Comparison of ENCODE assay signal across 8 mouse cellular contexts in the genomic region with DNA sequence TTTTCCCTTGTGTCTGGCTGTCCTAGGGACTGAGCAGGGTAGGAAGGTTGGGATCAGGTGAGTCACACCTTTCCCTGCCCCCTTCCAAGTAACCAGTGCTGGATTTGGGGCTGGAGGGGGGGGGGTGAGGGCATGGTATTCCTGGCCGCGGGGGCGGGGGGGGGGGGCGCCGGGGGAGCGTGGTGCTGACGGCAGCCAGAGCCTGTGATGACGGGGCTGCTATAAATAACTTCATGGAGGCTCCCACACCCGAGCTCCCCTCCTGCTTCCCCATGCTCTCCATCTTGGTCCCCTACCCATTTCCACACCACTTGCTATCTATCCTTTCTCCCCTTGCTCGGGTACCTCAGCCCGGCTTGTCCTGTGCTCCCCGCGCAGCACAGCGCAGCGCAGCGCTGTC. TPM values are rescaled to one million over a fixed set of nuclear protein-coding genes. Genes with fewer than 3 reads are reported as not detected.
DNase-seq lines count a peak whose midpoint lies in the region; ATAC-seq and TF ChIP-seq lines count a peak whose summit lies in the region.

No protein-coding gene starts in this region.

- H3K4me1 ChIP-seq in heart, adult 2 months (ENCODE audit: control insufficient read depth, insufficient read depth, low read length): no peaks in the 10 kb centered on the region; the same call in 1 of the 2 replicates
- H3K4me1 ChIP-seq in cortical plate, adult 2 months (ENCODE audit: control insufficient read depth, insufficient read depth, low read length): peaks cover 6% of the 10 kb centered on the region
- H3K4me1 ChIP-seq in heart, postnatal 0 days (ENCODE audit: control insufficient read depth, insufficient read depth): peaks cover 47% of the 10 kb centered on the region
- peaks cover 97% of the 10 kb centered on the region for H3K4me1 ChIP-seq in liver, embryonic 13.5 days (replicated peaks)

- no peaks in the 10 kb centered on the region for H3K36me3 ChIP-seq in heart, adult 2 months (ENCODE audit: control insufficient read depth, insufficient read depth, low read length)
- H3K36me3 ChIP-seq in heart, postnatal 0 days (replicated peaks; ENCODE audit: control insufficient read depth, insufficient read depth, low read length): 0 out of 2 replicates have a peak, but pooled peaks cover 4% of the 10 kb centered on the region
- H3K36me3 ChIP-seq in liver, embryonic 13.5 days: 0 out of 2 replicates have a peak, but pooled peaks cover 4% of the 10 kb centered on the region

- no peaks in the 10 kb centered on the region for H3K9me3 ChIP-seq in heart, postnatal 0 days (replicated peaks; ENCODE audit: control insufficient read depth, low read length)
- no peaks in the 10 kb centered on the region for H3K9me3 ChIP-seq in liver, embryonic 13.5 days (replicated peaks)

- WGBS in heart, adult 2 months: 21% methylated on average over 16 of the region's 16 CpGs
- WGBS in heart, postnatal 0 days: 14% methylated on average over 13 of the region's 16 CpGs
- 37% methylated on average over 14 of the region's 16 CpGs for WGBS in liver, embryonic 13.5 days (ENCODE audit: insufficient replicate concordance)

- intact Hi-C loops in heart, adult 2 months (cut with DNase I): no loop called here
- intact Hi-C loops in heart, postnatal 25 days (cut with DNase I): no loop called here

- no peak for DNase-seq in heart, adult 2 months
- no peak for DNase-seq in heart, postnatal 25 days (ENCODE audit: low spot score)
- peak; percentile 57 for DNase-seq in heart, postnatal 0 days (ENCODE audit: low spot score)
- no peak for DNase-seq in liver, embryonic 13.5 days
- no peak for DNase-seq in frontal cortex, postnatal 36 days (ENCODE audit: low spot score in 2 of 2)
- no peak for DNase-seq in spleen, postnatal 10 days (ENCODE audit: low spot score in 2 of 2)
- DNase-seq in right cerebral cortex, adult 18-20 months: no peak

- peak overlapping the region; percentile 72 for H3K27ac ChIP-seq in heart, adult 2 months
- H3K27ac ChIP-seq in cortical plate, adult 2 months (ENCODE audit: insufficient read depth, low read length): peak overlapping the region; percentile 78; the same call in 1 of the 2 replicates
- peak overlapping the region; percentile 79 for H3K27ac ChIP-seq in heart, postnatal 0 days (ENCODE audit: low read depth)
- no peak overlapping the region for H3K27ac ChIP-seq in liver, embryonic 13.5 days

- peak overlapping the region; percentile 31 for H3K4me3 ChIP-seq in heart, adult 2 months
- peak overlapping the region; percentile 59 for H3K4me3 ChIP-seq in cortical plate, adult 2 months (ENCODE audit: insufficient read depth, low read length)
- peak overlapping the region; percentile 32 for H3K4me3 ChIP-seq in heart, postnatal 0 days (ENCODE audit: low read depth, low read length)
- no peak overlapping the region for H3K4me3 ChIP-seq in liver, embryonic 13.5 days (replicated peaks)

- no peaks in the 10 kb centered on the region for H3K27me3 ChIP-seq in heart, adult 2 months (ENCODE audit: control insufficient read depth, insufficient read depth, low read length)
- H3K27me3 ChIP-seq in heart, postnatal 0 days (ENCODE audit: control insufficient read depth, insufficient read depth, low read length): no peaks in the 10 kb centered on the region
- H3K27me3 ChIP-seq in liver, embryonic 13.5 days: peaks cover 34% of the 10 kb centered on the region

- TF ChIP-seq CTCF in heart, adult 2 months (IDR thresholded peaks at IDR 0.05): no peak
- TF ChIP-seq CTCF in cortical plate, adult 2 months (IDR thresholded peaks at IDR 0.05; ENCODE audit: extremely low read depth, insufficient read depth, low read length): no peak
- no peak for TF ChIP-seq CTCF in heart, postnatal 0 days (IDR thresholded peaks at IDR 0.05; ENCODE audit: low read depth)

- peak overlapping the region; percentile 41 for H3K9ac ChIP-seq in heart, adult 2 months (ENCODE audit: low read depth, low read length)
- H3K9ac ChIP-seq in heart, postnatal 0 days (replicated peaks; ENCODE audit: low read depth, low read length): peak overlapping the region; percentile 42
- H3K9ac ChIP-seq in liver, embryonic 13.5 days: 0 out of 2 replicates have a peak overlapping the region, but pooled peaks have one; percentile 66

- peak; percentile 61 for ATAC-seq in heart, postnatal 0 days (ENCODE audit: insufficient read depth, low read depth)
- no peak for ATAC-seq in liver, embryonic 13.5 days (ENCODE audit: low read depth)

- peak overlapping the region; percentile 58 for H3K4me2 ChIP-seq in heart, postnatal 0 days (ENCODE audit: low read depth, low read length)
- peak overlapping the region; percentile 5; the same call in 1 of the 2 replicates for H3K4me2 ChIP-seq in liver, embryonic 13.5 days

- no peak for TF ChIP-seq EP300 in heart, adult 2 months (IDR thresholded peaks at IDR 0.05; ENCODE audit: insufficient read depth, low read depth, low read length)
- no peak for TF ChIP-seq EP300 in heart, postnatal 0 days (IDR thresholded peaks at IDR 0.05; ENCODE audit: low read depth)

- no peak for TF ChIP-seq POLR2A in heart, adult 2 months (IDR thresholded peaks at IDR 0.05; ENCODE audit: insufficient read depth, low read depth, low read length)
- TF ChIP-seq POLR2A in cortical plate, adult 2 months (IDR thresholded peaks at IDR 0.05; ENCODE audit: extremely low read depth, insufficient read depth, low read length): no peak

- no peaks in the 10 kb centered on the region for H3K79me2 ChIP-seq in heart, adult 2 months (replicated peaks; ENCODE audit: control insufficient read depth, insufficient read depth, low read length)

RNA-seq across cellular contexts. Expression of a gene that starts 12.7 kb away (rescaled TPM):
- 1 to 10 TPM; 4.1 to 4.2 TPM for total RNA-seq in heart, adult 2 months (2021)
- 6.7 and 9.0 TPM in 2 replicates for polyA plus RNA-seq in heart, adult 2 months (2012; rRNA removed)
- 1 to 10 TPM; 5.3 to 5.5 TPM for total RNA-seq in heart, postnatal 25 days (2021)
- 185 and 195 TPM in 2 replicates for polyA plus RNA-seq in cortical plate, adult 2 months (2012; rRNA removed)
- total RNA-seq in heart, postnatal 0 days (2014; rRNA removed; ENCODE audit: low replicate concordance): 4.3 and 6.6 TPM in 2 replicates
- 0.41 and 0.45 TPM in 2 replicates for polyA plus RNA-seq in heart, postnatal 0 days (2015; fragmentation: Nextera tagmentation; extraction: Ambion mirVana)
- polyA plus RNA-seq in liver, embryonic 13.5 days (2015; fragmentation: Nextera tagmentation; extraction: Ambion mirVana): 0.25 and 0.44 TPM in 2 replicates

RNA-seq across cellular contexts. Expression of a gene that starts 14.4 kb away (rescaled TPM):
- 10 to 100 TPM; 78.6 to 94.2 TPM for total RNA-seq in heart, adult 2 months (2021)
- 85.1 and 96.6 TPM in 2 replicates for polyA plus RNA-seq in heart, adult 2 months (2012; rRNA removed)
- total RNA-seq in heart, postnatal 25 days (2021): 10 to 100 TPM; 91.4 to 92.5 TPM
- polyA plus RNA-seq in cortical plate, adult 2 months (2012; rRNA removed): 136 and 139 TPM in 2 replicates
- total RNA-seq in heart, postnatal 0 days (2014; rRNA removed; ENCODE audit: low replicate concordance): 80.2 and 107 TPM in 2 replicates
- 180 and 193 TPM in 2 replicates for polyA plus RNA-seq in heart, postnatal 0 days (2015; fragmentation: Nextera tagmentation; extraction: Ambion mirVana)
- polyA plus RNA-seq in liver, embryonic 13.5 days (2015; fragmentation: Nextera tagmentation; extraction: Ambion mirVana): 111 and 118 TPM in 2 replicates

RNA-seq across cellular contexts. Expression of a gene that starts 19.2 kb away (rescaled TPM):
- total RNA-seq in heart, adult 2 months (2021): 1 to 10 TPM; 1.5 to 3.5 TPM
- polyA plus RNA-seq in heart, adult 2 months (2012; rRNA removed): 2.4 and 2.8 TPM in 2 replicates
- total RNA-seq in heart, postnatal 25 days (2021): 1 to 10 TPM; 2.9 to 3.8 TPM
- 13.9 and 14.5 TPM in 2 replicates for polyA plus RNA-seq in cortical plate, adult 2 months (2012; rRNA removed)
- 4.0 and 10.9 TPM in 2 replicates for total RNA-seq in heart, postnatal 0 days (2014; rRNA removed; ENCODE audit: low replicate concordance)
- polyA plus RNA-seq in heart, postnatal 0 days (2015; fragmentation: Nextera tagmentation; extraction: Ambion mirVana): 5.0 and 5.4 TPM in 2 replicates
- 6.3 and 7.0 TPM in 2 replicates for polyA plus RNA-seq in liver, embryonic 13.5 days (2015; fragmentation: Nextera tagmentation; extraction: Ambion mirVana)

RNA-seq across cellular contexts. Expression of a gene that starts 20.9 kb away (rescaled TPM):
- 10 to 100 TPM; 17.8 to 18.1 TPM for total RNA-seq in heart, adult 2 months (2021)
- polyA plus RNA-seq in heart, adult 2 months (2012; rRNA removed): 35.3 and 36.8 TPM in 2 replicates
- 10 to 100 TPM; 10.8 to 12.3 TPM for total RNA-seq in heart, postnatal 25 days (2021)
- polyA plus RNA-seq in cortical plate, adult 2 months (2012; rRNA removed): 47.7 and 48.1 TPM in 2 replicates
- total RNA-seq in heart, postnatal 0 days (2014; rRNA removed; ENCODE audit: low replicate concordance): 13.7 and 16.3 TPM in 2 replicates
- 6.3 and 7.2 TPM in 2 replicates for polyA plus RNA-seq in heart, postnatal 0 days (2015; fragmentation: Nextera tagmentation; extraction: Ambion mirVana)
- polyA plus RNA-seq in liver, embryonic 13.5 days (2015; fragmentation: Nextera tagmentation; extraction: Ambion mirVana): 1.4 and 1.6 TPM in 2 replicates

RNA-seq across cellular contexts. Expression of a gene that starts 36.8 kb away (rescaled TPM):
- total RNA-seq in heart, adult 2 months (2021): under 1 TPM; 0.26 to 0.36 TPM
- 0.62 and 0.79 TPM in 2 replicates for polyA plus RNA-seq in heart, adult 2 months (2012; rRNA removed)
- under 1 TPM; 0.44 to 0.48 TPM for total RNA-seq in heart, postnatal 25 days (2021)
- 3.9 TPM in 2 replicates for polyA plus RNA-seq in cortical plate, adult 2 months (2012; rRNA removed)
- total RNA-seq in heart, postnatal 0 days (2014; rRNA removed; ENCODE audit: low replicate concordance): 4.5 and 4.8 TPM in 2 replicates
- 0.93 and 1.5 TPM in 2 replicates for polyA plus RNA-seq in heart, postnatal 0 days (2015; fragmentation: Nextera tagmentation; extraction: Ambion mirVana)
- 4.7 and 5.2 TPM in 2 replicates for polyA plus RNA-seq in liver, embryonic 13.5 days (2015; fragmentation: Nextera tagmentation; extraction: Ambion mirVana)

Comparison
In these comparisons a context has a peak if more than half of its experiments do, and no peak if none do; other contexts are left out.
1. RNA of a gene that starts 12.7 kb away (polyA plus RNA-seq): 185 to 195 TPM in cortical plate, adult 2 months; 6.7 to 9.0 TPM in heart, adult 2 months, 0.41 to 0.45 TPM in heart, postnatal 0 days and 0.25 to 0.44 TPM in liver, embryonic 13.5 days; every median in the first group is over 10 times any median in the second.
2. Peak in every context shown above with its lines, with median percentiles within 50 percentile points of each other: H3K9ac ChIP-seq.